Mouse (Mus musculus) forebrain, embryonic 15.5 days (tissue): Measurements from ENCODE around the gene Il20rb. TPM values are rescaled to one million over a fixed set of nuclear protein-coding genes. Genes with fewer than 3 reads are reported as not detected.

Source experiments
- ATAC-seq: fragments of 200-750 bp; cut with Nextera tagmentation; replicated peaks from 2 replicates; pipeline ENCODE4 v1.8.0; 2017; ENCODE audit warnings: mild to moderate bottlenecking, moderate TSS enrichment, moderate library complexity
- H3K27ac ChIP-seq: fragments of 300-500 bp; sonication (generic); replicated peaks from 2 replicates; pipeline ENCODE4 v1.5.1; 2015; ENCODE audit warnings: mild to moderate bottlenecking, inconsistent platforms
- H3K27me3 ChIP-seq: fragments of 300-500 bp; sonication (generic); 2 replicates; pipeline ENCODE4 v1.6.1; 2015; ENCODE audit warnings: inconsistent platforms
- H3K36me3 ChIP-seq: fragments of 300-500 bp; sonication (generic); 2 replicates; pipeline ENCODE4 v1.6.1; 2015; ENCODE audit warnings: mild to moderate bottlenecking, inconsistent platforms
- H3K4me1 ChIP-seq: fragments of 300-500 bp; sonication (generic); 2 replicates; pipeline ENCODE4 v1.6.1; 2015; ENCODE audit warnings: inconsistent platforms
- H3K4me2 ChIP-seq: fragments of 300-500 bp; sonication (generic); replicated peaks from 2 replicates; pipeline ENCODE4 v1.6.1; 2015; ENCODE audit warnings: mild to moderate bottlenecking, inconsistent platforms
- H3K4me3 ChIP-seq: fragments of 300-500 bp; sonication (generic); 2 replicates; pipeline ENCODE4 v1.5.1; 2015; ENCODE audit warnings: mild to moderate bottlenecking, inconsistent platforms
- H3K9ac ChIP-seq: fragments of 300-500 bp; sonication (generic); replicated peaks from 2 replicates; pipeline ENCODE4 v1.6.1; 2015; ENCODE audit warnings: mild to moderate bottlenecking, inconsistent platforms
- H3K9me3 ChIP-seq: fragments of 300-500 bp; sonication (generic); 2 replicates; pipeline ENCODE4 v1.6.1; 2016; ENCODE audit warnings: inconsistent platforms
- WGBS: fragments of 180-500 bp; shearing (Covaris S2); methylation state at CpG from one replicate; pipeline ENCODE4 v1.1.7; 2015; ENCODE audit warnings: mixed read lengths; 5-methylcytosine and 5-hydroxymethylcytosine counted together
- polyA plus RNA-seq: library from polyadenylated mRNA; unstranded; fragments of >200 nt; fragmentation: Nextera tagmentation; extraction: Ambion mirVana; gene quantifications from 2 replicates; pipeline ENCODE4 v1.2.1, GENCODE M21; 2015

Il20rb gene
- polyA plus RNA-seq, 1 experiment from 2014 or later: 0.50 TPM

DNA sequence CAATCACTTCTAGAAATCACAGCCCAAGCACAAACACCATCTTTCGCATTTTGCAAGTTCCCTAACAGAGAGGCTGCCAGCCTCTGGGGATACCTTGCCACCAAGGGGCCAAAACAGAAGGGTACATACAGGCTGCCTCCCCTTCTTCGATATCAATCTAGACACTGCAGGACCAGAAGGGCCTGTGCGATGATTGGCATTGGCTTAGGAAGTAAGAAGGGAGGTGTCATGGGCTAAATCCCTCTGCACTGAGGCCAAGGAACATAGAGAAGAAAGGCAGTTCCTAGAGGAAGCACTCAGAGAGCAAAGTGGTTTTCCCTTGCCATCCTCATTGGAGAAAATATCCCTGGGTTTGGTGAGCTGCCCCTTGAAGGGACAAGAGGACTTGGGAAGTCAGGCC is 16.9 kb downstream of the Il20rb start:
- H3K4me3 ChIP-seq: no peak overlapping the region
- no peaks in the 10 kb centered on the region for H3K9me3 ChIP-seq
- no peaks in the 10 kb centered on the region for H3K27me3 ChIP-seq
- no peak overlapping the region for H3K4me2 ChIP-seq
- ATAC-seq: no peak
- peaks cover 9% of the 10 kb centered on the region; the same call in 1 of the 2 replicates for H3K4me1 ChIP-seq
- WGBS: 91% methylated on average over 3 of the region's 3 CpGs
- H3K9ac ChIP-seq: no peak overlapping the region
- no peak overlapping the region for H3K27ac ChIP-seq
- H3K36me3 ChIP-seq: no peaks in the 10 kb centered on the region

DNA sequence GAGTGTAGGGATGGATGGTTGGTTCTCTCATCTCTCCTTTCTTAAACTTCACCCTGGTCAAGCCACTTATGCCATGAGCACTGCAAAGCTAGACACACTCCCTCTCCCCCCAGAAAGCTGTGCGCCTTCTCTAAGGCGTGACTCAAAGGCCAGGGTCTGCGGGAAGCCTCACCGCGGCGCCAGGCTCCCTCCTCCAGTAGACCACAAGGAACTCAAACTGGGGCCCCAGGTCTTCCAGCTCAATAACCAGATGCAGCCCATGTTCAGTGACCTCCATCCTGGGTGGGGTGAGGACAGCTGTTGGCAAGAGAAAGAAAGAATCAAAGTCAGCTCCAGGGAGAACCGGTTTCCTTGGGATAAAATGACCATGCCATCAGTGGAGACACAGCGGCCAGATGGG is 18.4 kb downstream of the Il20rb start:
- Histone ChIP-seq H3K4me1 (peaks cover 9% of the 10 kb centered on the region; the same call in 1 of the 2 replicates), H3K9me3 (no peaks in the 10 kb centered on the region), H3K27me3 (no peaks in the 10 kb centered on the region), H3K4me3 (no peak overlapping the region), H3K36me3 (no peaks in the 10 kb centered on the region), H3K27ac (no peak overlapping the region), H3K4me2 (no peak overlapping the region), H3K9ac (no peak overlapping the region)
- 93% methylated on average over 8 of the region's 8 CpGs for WGBS
- no peak for ATAC-seq

DNA sequence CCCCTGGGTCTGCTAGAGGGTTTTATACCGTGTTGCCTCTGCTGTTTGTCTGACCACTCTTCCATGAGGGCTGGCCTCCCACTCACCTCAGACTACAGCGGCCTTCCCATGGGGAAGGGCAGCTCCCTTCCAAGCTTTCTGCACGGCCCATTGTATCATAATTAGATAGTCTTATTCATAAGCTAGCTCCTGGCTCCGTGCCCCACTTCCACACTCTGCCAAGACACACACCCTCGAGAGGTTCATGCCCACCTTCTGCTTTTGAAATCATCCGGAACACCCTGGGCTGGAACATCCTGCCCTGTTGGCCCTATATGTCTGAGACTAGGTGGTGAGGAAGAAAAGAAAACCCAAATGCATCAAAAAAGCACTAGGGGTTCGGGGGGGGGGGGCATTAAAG is 18.9 kb downstream of the Il20rb start:
- Histone ChIP-seq H3K27ac (no peak overlapping the region), H3K4me2 (no peak overlapping the region), H3K9ac (no peak overlapping the region), H3K27me3 (no peaks in the 10 kb centered on the region), H3K9me3 (no peaks in the 10 kb centered on the region), H3K4me3 (no peak overlapping the region), H3K4me1 (peaks cover 9% of the 10 kb centered on the region; the same call in 1 of the 2 replicates), H3K36me3 (no peaks in the 10 kb centered on the region)
- ATAC-seq: no peak
- 36% methylated on average over 7 of the region's 7 CpGs for WGBS

DNA sequence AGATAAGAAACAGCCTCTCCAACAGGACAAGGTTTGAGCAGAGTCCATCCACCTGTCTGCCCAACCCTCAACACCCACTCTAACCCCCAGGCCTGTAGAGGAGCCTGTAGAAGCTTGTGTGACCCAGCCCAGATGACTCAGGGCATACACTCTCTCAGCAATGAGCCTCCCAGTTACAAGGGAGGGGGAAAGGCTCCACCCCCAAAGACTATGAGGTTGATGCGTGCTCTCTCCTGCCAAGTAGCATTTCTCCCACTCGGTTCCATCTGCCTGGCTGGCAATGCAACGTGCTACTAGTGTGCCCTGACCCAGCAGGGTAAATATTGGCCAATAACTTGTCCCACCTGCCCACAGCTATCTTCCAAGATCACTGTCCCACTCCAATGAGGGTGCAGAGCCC is 19.8 kb downstream of the Il20rb start:
- 48% methylated on average over 3 of the region's 3 CpGs for WGBS
- H3K9me3 ChIP-seq: no peaks in the 10 kb centered on the region
- peaks cover 11% of the 10 kb centered on the region for H3K4me1 ChIP-seq
- H3K27me3 ChIP-seq: no peaks in the 10 kb centered on the region
- no peak overlapping the region for H3K4me2 ChIP-seq
- no peak; the same call in 1 of the 2 replicates for ATAC-seq
- no peak overlapping the region for H3K4me3 ChIP-seq
- no peak overlapping the region for H3K9ac ChIP-seq
- H3K27ac ChIP-seq: no peak overlapping the region
- no peaks in the 10 kb centered on the region for H3K36me3 ChIP-seq

DNA sequence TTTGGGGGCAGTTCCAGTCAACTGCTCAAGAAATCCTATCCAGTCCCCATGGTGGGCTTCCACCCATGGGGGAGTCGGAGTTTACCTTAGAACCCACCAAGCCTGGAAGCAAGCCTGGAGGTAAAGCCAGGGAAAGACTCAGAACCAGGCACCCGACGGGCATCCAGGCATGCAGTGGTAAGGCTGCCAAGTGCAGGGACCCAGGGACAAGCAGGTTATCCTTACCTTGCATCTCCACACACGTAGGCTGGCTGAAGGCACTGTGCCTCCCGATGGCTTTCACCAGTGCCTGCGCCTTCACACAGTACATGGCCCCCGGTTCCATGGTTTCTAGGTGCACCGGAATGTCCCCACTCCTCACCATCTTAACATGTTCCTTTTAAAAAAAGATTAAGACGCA is 20.6 kb downstream of the Il20rb start:
- no peak overlapping the region for H3K27ac ChIP-seq
- no peaks in the 10 kb centered on the region for H3K27me3 ChIP-seq
- 93% methylated on average over 9 of the region's 9 CpGs for WGBS
- no peak overlapping the region for H3K9ac ChIP-seq
- H3K9me3 ChIP-seq: no peaks in the 10 kb centered on the region
- no peaks in the 10 kb centered on the region for H3K36me3 ChIP-seq
- H3K4me2 ChIP-seq: no peak overlapping the region
- H3K4me1 ChIP-seq: peaks cover 14% of the 10 kb centered on the region
- no peak for ATAC-seq
- H3K4me3 ChIP-seq: no peak overlapping the region

DNA sequence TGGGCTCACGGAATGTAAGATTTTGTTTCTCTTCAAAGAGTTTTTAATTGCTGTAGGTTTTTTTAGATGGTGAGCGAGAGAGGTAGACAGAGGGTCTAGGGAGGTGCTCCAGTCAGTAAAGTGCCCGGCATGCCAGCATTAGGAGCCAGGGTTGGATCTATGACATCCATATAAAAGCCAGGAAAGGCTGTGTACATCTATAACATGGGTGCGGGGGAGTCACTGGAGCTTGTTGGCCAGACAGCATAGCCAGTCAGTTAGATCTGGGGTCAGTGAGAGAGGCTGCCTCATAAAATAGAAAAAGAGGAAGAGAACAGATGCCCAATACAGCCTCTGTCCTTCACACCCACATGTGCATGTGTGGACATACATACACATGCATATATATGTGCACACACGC is 21.2 kb downstream of the Il20rb start:
- Histone ChIP-seq H3K4me1 (peaks cover 11% of the 10 kb centered on the region), H3K36me3 (no peaks in the 10 kb centered on the region), H3K27me3 (no peaks in the 10 kb centered on the region), H3K4me2 (no peak overlapping the region), H3K9ac (no peak overlapping the region), H3K4me3 (no peak overlapping the region), H3K9me3 (no peaks in the 10 kb centered on the region), H3K27ac (no peak overlapping the region)
- WGBS: 93% methylated on average over 5 of the region's 5 CpGs
- ATAC-seq: no peak

DNA sequence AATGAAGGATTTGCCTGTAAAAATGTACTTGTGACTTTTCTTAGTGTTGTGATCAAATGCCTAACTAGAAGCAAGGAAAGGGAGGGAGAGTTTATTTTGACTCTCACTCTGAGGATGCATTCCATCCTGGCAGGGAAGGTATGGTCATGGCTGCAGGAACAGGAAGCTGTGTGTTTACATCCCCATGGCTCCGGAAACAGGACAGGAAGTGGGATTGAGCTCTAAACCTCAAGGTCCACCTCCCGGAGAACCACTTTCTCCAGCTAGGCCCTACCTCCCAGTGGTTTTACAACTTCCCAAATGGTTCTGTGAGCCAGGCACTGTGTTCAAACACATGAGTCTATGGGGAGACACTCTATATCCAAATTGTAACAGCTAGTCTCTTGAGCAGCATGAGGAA is 22.8 kb downstream of the Il20rb start:
- ATAC-seq: no peak
- no peaks in the 10 kb centered on the region for H3K36me3 ChIP-seq
- WGBS: 97% methylated on average over 2 of the region's 2 CpGs
- H3K4me2 ChIP-seq: no peak overlapping the region
- H3K4me3 ChIP-seq: no peak overlapping the region
- H3K27me3 ChIP-seq: no peaks in the 10 kb centered on the region
- H3K4me1 ChIP-seq: peaks cover 11% of the 10 kb centered on the region
- no peaks in the 10 kb centered on the region for H3K9me3 ChIP-seq
- no peak overlapping the region for H3K9ac ChIP-seq
- no peak overlapping the region for H3K27ac ChIP-seq

DNA sequence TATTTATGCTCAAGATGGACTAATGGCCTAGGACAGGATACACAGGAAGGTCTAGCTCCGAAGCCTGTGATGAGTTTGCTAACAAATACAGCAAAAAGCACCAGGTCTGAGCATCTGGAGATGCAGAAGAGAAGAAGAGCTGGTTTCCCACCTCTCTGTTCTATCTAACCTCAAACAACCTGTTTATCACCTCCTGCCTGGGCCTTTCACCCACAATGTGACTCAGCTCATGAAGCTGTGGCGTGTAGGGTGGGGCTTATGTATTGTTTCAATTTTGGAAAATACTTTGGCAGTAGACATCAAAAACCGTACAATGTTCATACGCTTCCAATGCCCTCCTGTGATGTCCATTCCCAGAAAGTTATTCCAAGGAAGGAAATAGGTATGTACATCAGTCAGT is 24.5 kb downstream of the Il20rb start:
- H3K27ac ChIP-seq: no peak overlapping the region
- no peak overlapping the region for H3K9ac ChIP-seq
- no peak overlapping the region for H3K4me3 ChIP-seq
- WGBS: 92% methylated on average over 4 of the region's 4 CpGs
- H3K9me3 ChIP-seq: no peaks in the 10 kb centered on the region
- no peaks in the 10 kb centered on the region for H3K27me3 ChIP-seq
- no peak for ATAC-seq
- H3K4me1 ChIP-seq: peaks cover 6% of the 10 kb centered on the region
- no peak overlapping the region for H3K4me2 ChIP-seq
- no peaks in the 10 kb centered on the region for H3K36me3 ChIP-seq

DNA sequence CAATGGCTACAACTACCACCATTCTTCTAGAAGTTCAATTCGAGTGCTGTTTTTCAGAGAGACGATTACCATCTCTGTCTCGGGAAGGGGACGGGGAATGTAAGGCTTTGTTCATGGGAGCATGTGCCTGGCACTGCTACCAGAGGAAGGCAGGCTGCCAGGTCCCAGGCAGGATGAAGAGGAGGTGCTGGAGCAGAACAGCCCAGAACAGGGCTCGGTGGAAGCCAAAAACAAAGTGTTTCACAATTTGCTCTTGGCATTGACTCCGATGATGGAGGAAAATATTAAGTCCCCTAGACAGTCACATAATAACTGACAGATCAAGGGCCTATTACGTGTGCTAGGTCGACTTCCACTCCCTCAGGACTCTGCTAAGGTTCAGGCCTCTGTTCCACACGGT is 24.9 kb downstream of the Il20rb start:
- 52% methylated on average over 9 of the region's 9 CpGs for WGBS

DNA sequence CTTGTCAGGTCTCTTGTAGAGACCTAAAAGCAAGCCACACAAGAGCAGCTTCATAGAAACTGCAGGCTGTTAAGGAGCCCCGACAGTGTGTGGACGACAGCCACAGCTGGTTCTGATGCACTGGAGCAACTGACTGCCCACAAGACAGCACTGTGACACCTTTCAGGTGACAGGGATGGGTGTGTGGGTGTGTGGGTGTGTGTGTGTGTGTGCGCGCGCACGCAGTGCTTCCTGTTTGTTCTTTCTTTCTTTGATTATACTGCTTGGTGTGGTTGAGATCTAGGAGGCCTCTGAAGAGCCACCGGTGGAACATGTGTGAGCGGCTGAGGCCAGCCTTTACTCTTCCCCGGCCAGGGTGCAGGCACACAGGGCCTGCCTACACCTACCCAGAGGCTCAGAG is 26.4 kb downstream of the Il20rb start:
- no peaks in the 10 kb centered on the region for H3K27me3 ChIP-seq
- no peak overlapping the region for H3K4me3 ChIP-seq
- no peak overlapping the region for H3K27ac ChIP-seq
- H3K4me1 ChIP-seq: peaks cover 6% of the 10 kb centered on the region
- WGBS: 94% methylated on average over 9 of the region's 9 CpGs
- no peaks in the 10 kb centered on the region for H3K9me3 ChIP-seq
- no peak overlapping the region for H3K9ac ChIP-seq
- H3K4me2 ChIP-seq: no peak overlapping the region
- ATAC-seq: no peak
- no peaks in the 10 kb centered on the region for H3K36me3 ChIP-seq

More for the DNA sequence above, 24.9 kb downstream of the Il20rb start:
- no peak overlapping the region for H3K9ac ChIP-seq
- H3K9me3 ChIP-seq: no peaks in the 10 kb centered on the region
- H3K27ac ChIP-seq: no peak overlapping the region
- H3K27me3 ChIP-seq: no peaks in the 10 kb centered on the region
- no peaks in the 10 kb centered on the region for H3K36me3 ChIP-seq
- peaks cover 6% of the 10 kb centered on the region for H3K4me1 ChIP-seq
- 0 out of 2 replicates have a peak, but pooled peaks have one; percentile 53 for ATAC-seq
- H3K4me2 ChIP-seq: no peak overlapping the region
- no peak overlapping the region for H3K4me3 ChIP-seq

DNA sequence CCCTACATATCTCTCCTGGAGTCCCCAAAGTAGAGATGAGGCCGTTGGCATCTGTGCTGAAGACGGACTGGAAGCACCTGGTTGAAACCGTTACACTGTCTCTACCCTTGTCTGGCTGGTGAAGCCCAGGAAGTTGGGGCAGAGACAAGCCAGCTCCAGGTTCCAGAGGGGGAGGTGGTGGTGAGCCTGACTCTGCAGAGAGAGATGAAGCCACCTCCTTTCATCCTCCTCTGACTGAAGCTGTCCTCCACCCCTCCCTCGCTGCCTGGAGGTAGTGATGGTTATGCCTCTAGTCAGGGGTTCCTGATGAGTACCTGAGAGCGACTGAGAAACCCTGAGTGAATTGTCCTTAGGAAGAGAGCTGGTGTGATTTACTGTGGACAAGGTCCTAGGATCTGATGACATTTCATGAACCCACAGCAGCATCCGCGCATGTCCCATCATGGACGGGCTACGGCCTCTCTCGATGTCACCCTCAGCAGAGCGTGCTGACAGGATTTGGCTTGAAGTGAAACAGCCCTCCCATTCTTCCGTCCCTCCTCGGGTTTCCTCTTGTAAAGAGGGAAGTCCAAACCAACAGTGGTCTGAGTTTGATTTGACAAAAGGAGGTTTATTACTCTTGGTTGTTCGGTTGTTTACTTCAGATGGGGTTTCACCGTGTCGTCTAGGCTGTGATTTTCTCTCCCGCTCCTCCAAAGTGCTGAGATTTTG is 28.5 kb downstream of the Il20rb start:
- ATAC-seq: no peak
- Histone ChIP-seq H3K36me3 (no peaks in the 10 kb centered on the region), H3K4me3 (no peak overlapping the region), H3K9ac (no peak overlapping the region), H3K9me3 (no peaks in the 10 kb centered on the region), H3K4me1 (peaks cover 11% of the 10 kb centered on the region), H3K27me3 (no peaks in the 10 kb centered on the region), H3K4me2 (no peak overlapping the region), H3K27ac (no peak overlapping the region)
- 94% methylated on average over 17 of the region's 17 CpGs for WGBS

DNA sequence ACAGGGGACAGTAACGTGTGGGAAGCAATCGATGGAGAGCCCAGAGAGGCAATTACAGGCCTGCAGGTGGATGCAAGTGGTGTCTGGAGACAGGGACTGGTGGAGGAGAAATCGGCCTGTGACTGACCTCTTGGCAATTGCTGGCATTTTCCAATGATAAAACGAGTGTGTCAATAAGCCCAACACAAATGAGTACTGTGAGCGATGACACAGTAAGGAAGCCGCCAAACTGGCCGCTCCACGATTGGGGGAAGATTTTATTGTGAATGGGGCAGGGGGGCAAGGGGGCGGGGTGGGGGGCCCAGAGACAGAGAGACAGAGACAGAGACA is 32.0 kb downstream of the Il20rb start:
- Histone ChIP-seq H3K9ac (peak overlapping the region; percentile 8), H3K4me3 (peak overlapping the region; percentile 28), H3K27me3 (no peaks in the 10 kb centered on the region), H3K36me3 (no peaks in the 10 kb centered on the region), H3K4me2 (peak overlapping the region; percentile 52), H3K4me1 (peaks cover 5% of the 10 kb centered on the region), H3K27ac (no peak overlapping the region), H3K9me3 (no peaks in the 10 kb centered on the region)
- 12% methylated on average over 9 of the region's 9 CpGs for WGBS
- ATAC-seq: 0 out of 2 replicates have a peak, but pooled peaks have one; percentile 14
